ENCODE assay signal across 9 mouse cellular contexts in the genomic region with DNA sequence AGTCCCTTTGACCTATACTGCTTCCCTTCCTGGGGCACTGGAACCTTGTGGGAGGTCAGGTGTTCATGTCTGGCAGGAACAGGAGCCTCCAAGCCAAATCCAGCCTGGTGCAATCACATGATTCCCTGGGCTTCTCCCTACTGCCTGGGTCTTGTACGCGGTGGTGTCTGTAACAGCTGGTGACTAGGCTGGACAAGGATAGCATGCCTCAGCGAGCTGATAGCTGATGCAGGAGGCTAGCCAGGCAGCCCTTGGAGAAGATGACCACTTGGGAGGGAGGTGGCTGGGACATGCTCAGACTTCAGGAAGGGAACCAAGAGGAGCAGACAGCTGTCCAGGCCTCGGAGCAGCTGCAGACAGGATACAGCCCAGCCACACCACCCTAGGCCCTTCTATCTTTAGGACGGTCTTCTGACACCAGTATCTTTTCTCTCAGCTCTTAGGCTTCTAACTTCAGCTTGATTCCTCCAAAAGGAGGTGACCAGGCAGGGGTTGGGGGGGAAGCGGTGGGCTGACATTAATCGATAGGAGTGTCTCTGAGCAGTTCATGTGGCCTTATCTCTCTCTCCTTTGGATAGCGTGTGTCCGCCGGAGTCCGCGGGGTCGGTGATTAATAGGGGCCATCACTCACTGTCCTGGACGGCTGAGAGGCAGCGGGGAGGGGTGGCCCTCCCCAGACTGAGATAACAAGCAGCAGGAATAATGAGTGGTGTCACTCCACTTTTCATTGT. TPM values are rescaled to one million over a fixed set of nuclear protein-coding genes. Genes with fewer than 3 reads are reported as not detected.
DNase-seq lines count a peak whose midpoint lies in the region; ATAC-seq lines count a peak whose summit lies in the region.
"Had no signal": no experiment of that assay in that cellular context is flagged by ENCODE, and none has a peak within 500 bp of the region (broad histone marks: within the 10 kb centered on the region; RNA-seq: fewer than 3 reads in every experiment).

No protein-coding gene starts in this region.

- 18% methylated on average over 15 of the region's 15 CpGs for WGBS in heart, embryonic 16.5 days
- 46% methylated on average over 15 of the region's 15 CpGs for WGBS in limb, embryonic 15.5 days

- no peak overlapping the region for H3K4me2 ChIP-seq in heart, embryonic 16.5 days (ENCODE audit: low read depth, low read length)
- no peak overlapping the region for H3K4me2 ChIP-seq in limb, embryonic 15.5 days
- H3K4me2 ChIP-seq: liver, embryonic 15.5 days had no signal

- DNase-seq in gastrocnemius, adult 18-20 months (ENCODE audit: low spot score) = peak; percentile 87
- no peak for DNase-seq in gastrocnemius, postnatal 4 days (ENCODE audit: low spot score in 2 of 2)
- peak; percentile 71 for DNase-seq in embryo, embryonic 10 days (ENCODE audit: low spot score)
- no peak for DNase-seq in spleen, adult 18-20 months

- H3K9ac ChIP-seq in heart, embryonic 16.5 days (ENCODE audit: low read length) = peak overlapping the region; percentile 26; the same call in 1 of the 2 replicates
- H3K9ac ChIP-seq in limb, embryonic 15.5 days = no peak overlapping the region
- H3K9ac ChIP-seq: liver, embryonic 15.5 days had no signal

- no peak overlapping the region for H3K4me3 ChIP-seq in heart, embryonic 16.5 days (ENCODE audit: low read length)
- no peak overlapping the region for H3K4me3 ChIP-seq in limb, embryonic 15.5 days
- H3K4me3 ChIP-seq: liver, embryonic 15.5 days had no signal

- peaks cover 21% of the 10 kb centered on the region for H3K4me1 ChIP-seq in heart, embryonic 16.5 days (ENCODE audit: control insufficient read depth, insufficient read depth, low read length)
- H3K4me1 ChIP-seq in limb, embryonic 15.5 days = peaks cover 9% of the 10 kb centered on the region

- no peaks in the 10 kb centered on the region for H3K9me3 ChIP-seq in heart, embryonic 16.5 days (replicated peaks; ENCODE audit: control insufficient read depth, low read length)
- no peaks in the 10 kb centered on the region for H3K9me3 ChIP-seq in limb, embryonic 15.5 days
- H3K9me3 ChIP-seq: liver, embryonic 15.5 days had no signal

- no peaks in the 10 kb centered on the region for H3K27me3 ChIP-seq in heart, embryonic 16.5 days (ENCODE audit: control insufficient read depth, insufficient read depth, low read length)
- 0 out of 2 replicates have a peak, but pooled peaks cover 4% of the 10 kb centered on the region for H3K27me3 ChIP-seq in limb, embryonic 15.5 days

- 0 out of 2 replicates have a peak, but pooled peaks have one; percentile 17 for ATAC-seq in heart, embryonic 16.5 days (replicated peaks; ENCODE audit: extremely low read depth, insufficient read depth, low FRiP score)
- ATAC-seq in limb, embryonic 15.5 days (ENCODE audit: insufficient number of reproducible peaks, low FRiP score, low TSS enrichment, low read depth) = peak; percentile 61; the same call in 1 of the 2 replicates
- no peak for ATAC-seq in erythroblast, adult 5-6 weeks (replicated peaks; ENCODE audit: low FRiP score, poor library complexity, severe bottlenecking)
- no peak for ATAC-seq in megakaryocyte progenitor cell, adult 5-6 weeks (replicated peaks; ENCODE audit: poor library complexity)

- no peak overlapping the region for H3K27ac ChIP-seq in heart, embryonic 16.5 days (ENCODE audit: low read length)
- peak overlapping the region; percentile 17; the same call in 1 of the 2 replicates for H3K27ac ChIP-seq in limb, embryonic 15.5 days
- H3K27ac ChIP-seq: liver, embryonic 15.5 days had no signal

- peaks cover 6% of the 10 kb centered on the region; the same call in 1 of the 2 replicates for H3K36me3 ChIP-seq in heart, embryonic 16.5 days (ENCODE audit: control insufficient read depth, insufficient read depth)
- peaks cover 48% of the 10 kb centered on the region for H3K36me3 ChIP-seq in limb, embryonic 15.5 days

RNA-seq across cellular contexts. Expression of a gene that starts 9.7 kb away (rescaled TPM):
- 10 to 100 TPM; 24.9 to 25.7 TPM for total RNA-seq in gastrocnemius, adult 18-20 months (2021)
- total RNA-seq in gastrocnemius, postnatal 4 days (2021) = 10 to 100 TPM; 39.2 to 45.1 TPM
- 48.7 and 60.5 TPM in 2 replicates for polyA plus RNA-seq in heart, embryonic 16.5 days (2015; fragmentation: Nextera tagmentation; extraction: Ambion mirVana)
- 76.2 and 87.4 TPM in 2 replicates for polyA plus RNA-seq in limb, embryonic 15.5 days (2015; fragmentation: Nextera tagmentation; extraction: Ambion mirVana)
- 6.1 and 8.6 TPM in 2 replicates for total RNA-seq in erythroblast, adult 5-6 weeks (2015; ENCODE audit: low replicate concordance)
- total RNA-seq in erythroblast, adult 5-6 weeks (2017; ENCODE audit: low replicate concordance) = 6.8 and 17.3 TPM in 2 replicates
- total RNA-seq in megakaryocyte progenitor cell, adult 5-6 weeks (2015) = 30.3 and 31.4 TPM in 2 replicates
- 70.1 and 74.3 TPM in 2 replicates for total RNA-seq in megakaryocyte progenitor cell, adult 5-6 weeks (2017)

RNA-seq across cellular contexts. Expression of a gene that starts 21.3 kb away (rescaled TPM):
- not detected for total RNA-seq in gastrocnemius, adult 18-20 months (2021)
- not detected for total RNA-seq in gastrocnemius, postnatal 4 days (2021)
- polyA plus RNA-seq in heart, embryonic 16.5 days (2015; fragmentation: Nextera tagmentation; extraction: Ambion mirVana) = 1.0 and 5.6 TPM in 2 replicates
- polyA plus RNA-seq in limb, embryonic 15.5 days (2015; fragmentation: Nextera tagmentation; extraction: Ambion mirVana) = 3.4 and 3.6 TPM in 2 replicates
- total RNA-seq in erythroblast, adult 5-6 weeks (2015; ENCODE audit: low replicate concordance) = not detected in 2 replicates
- total RNA-seq in erythroblast, adult 5-6 weeks (2017; ENCODE audit: low replicate concordance) = 0.94 and 1.3 TPM in 2 replicates
- not detected in 2 replicates for total RNA-seq in megakaryocyte progenitor cell, adult 5-6 weeks (2015)
- total RNA-seq in megakaryocyte progenitor cell, adult 5-6 weeks (2017) = not detected in 2 replicates

RNA-seq across cellular contexts. Expression of a gene that starts 37.2 kb away (rescaled TPM):
- total RNA-seq in gastrocnemius, adult 18-20 months (2021) = 1 to 10 TPM; 7.6 to 9.0 TPM
- 1 to 10 TPM; 8.2 to 8.3 TPM for total RNA-seq in gastrocnemius, postnatal 4 days (2021)
- 45.8 and 48.9 TPM in 2 replicates for polyA plus RNA-seq in heart, embryonic 16.5 days (2015; fragmentation: Nextera tagmentation; extraction: Ambion mirVana)
- 33.6 and 37.6 TPM in 2 replicates for polyA plus RNA-seq in limb, embryonic 15.5 days (2015; fragmentation: Nextera tagmentation; extraction: Ambion mirVana)
- total RNA-seq in erythroblast, adult 5-6 weeks (2015; ENCODE audit: low replicate concordance) = 231 and 288 TPM in 2 replicates
- 381 and 405 TPM in 2 replicates for total RNA-seq in erythroblast, adult 5-6 weeks (2017; ENCODE audit: low replicate concordance)
- 22.5 and 23.0 TPM in 2 replicates for total RNA-seq in megakaryocyte progenitor cell, adult 5-6 weeks (2015)
- 36.3 and 38.7 TPM in 2 replicates for total RNA-seq in megakaryocyte progenitor cell, adult 5-6 weeks (2017)

RNA-seq across cellular contexts. Expression of a gene that starts 56.9 kb away (rescaled TPM):
- 10 to 100 TPM; 26.7 to 27.7 TPM for total RNA-seq in gastrocnemius, adult 18-20 months (2021)
- total RNA-seq in gastrocnemius, postnatal 4 days (2021) = 10 to 100 TPM; 71.4 to 77.1 TPM
- 118 and 129 TPM in 2 replicates for polyA plus RNA-seq in heart, embryonic 16.5 days (2015; fragmentation: Nextera tagmentation; extraction: Ambion mirVana)
- 203 and 213 TPM in 2 replicates for polyA plus RNA-seq in limb, embryonic 15.5 days (2015; fragmentation: Nextera tagmentation; extraction: Ambion mirVana)
- not detected in 2 replicates for total RNA-seq in erythroblast, adult 5-6 weeks (2015; ENCODE audit: low replicate concordance)
- total RNA-seq in erythroblast, adult 5-6 weeks (2017; ENCODE audit: low replicate concordance) = not detected in 2 replicates
- 6.2 and 6.5 TPM in 2 replicates for total RNA-seq in megakaryocyte progenitor cell, adult 5-6 weeks (2015)
- 3.3 and 4.0 TPM in 2 replicates for total RNA-seq in megakaryocyte progenitor cell, adult 5-6 weeks (2017)

Comparison
In these comparisons a context has a peak if more than half of its experiments do, and no peak if none do; other contexts are left out.
1. DNase-seq: peak in gastrocnemius, adult 18-20 months (single experiment) and embryo, embryonic 10 days (single experiment); none in gastrocnemius, postnatal 4 days (0 of 2) and spleen, adult 18-20 months (0 of 2).
2. ATAC-seq: peak in heart, embryonic 16.5 days (single experiment) and limb, embryonic 15.5 days (single experiment); none in erythroblast, adult 5-6 weeks (single experiment) and megakaryocyte progenitor cell, adult 5-6 weeks (single experiment).
3. RNA of a gene that starts 37.2 kb away (total RNA-seq): 231 to 405 TPM in erythroblast, adult 5-6 weeks; 22.5 to 38.7 TPM in megakaryocyte progenitor cell, adult 5-6 weeks, 7.6 to 9.0 TPM in gastrocnemius, adult 18-20 months and 8.2 to 8.3 TPM in gastrocnemius, postnatal 4 days; every median in the first group is over 4 times any median in the second.